Mouse (Mus musculus) right cerebral cortex, adult 18-20 months (tissue): Measurements from ENCODE around the gene Pate4.
"Not testable (repeated sequence)": the region's sequence is repeated elsewhere in the genome, so short reads cannot be mapped to it uniquely, and the experiment has no call there.

ENCODE experiments used
- DNase-seq: peaks from one replicate; pipeline ENCODE4 v3.0.0; 2022; ENCODE audit warnings: mixed read lengths

Pate4 gene

GRCm38 (mm10) chr9:35611841-35612240, at the start of gene Pate4:
Gene Pate4, minus strand, starts transcription at chr9:35611941.
- DNase-seq: no peak

- no peak for DNase-seq
Observed at GRCm38 (mm10) chr9:35648102-35648501, 36.4 kb upstream of the Pate4 start, which contains the start of gene Pate3. Gene Pate3, minus strand, starts transcription at chr9:35648202.

GRCm38 (mm10) chr9:35632981-35633380, 21.2 kb upstream of the Pate4 start:
- no peak for DNase-seq

GRCm38 (mm10) chr9:35616784-35617183, 5.0 kb upstream of the Pate4 start:
- not testable (repeated sequence) for DNase-seq

GRCm38 (mm10) chr9:35614005-35614404, 2.3 kb upstream of the Pate4 start:
- no peak for DNase-seq

- peak; percentile 11 for DNase-seq
Observed at GRCm38 (mm10) chr9:35607647-35608405, 3.9 kb downstream of the Pate4 start.

GRCm38 (mm10) chr9:35592903-35593302, 18.8 kb downstream of the Pate4 start:
- DNase-seq: peak; percentile 17

GRCm38 (mm10) chr9:35587674-35588073, 24.1 kb downstream of the Pate4 start:
- no peak for DNase-seq

- no peak for DNase-seq
Observed at GRCm38 (mm10) chr9:35574416-35574815, 37.3 kb downstream of the Pate4 start.

GRCm38 (mm10) chr9:35570663-35571062, 41.1 kb downstream of the Pate4 start:
- DNase-seq: no peak

GRCm38 (mm10) chr9:35569571-35570534, 41.9 kb downstream of the Pate4 start, which contains the start of the genes Pate2 and Hyls1:
Gene Pate2, plus strand, starts transcription at chr9:35570284.
Gene Hyls1, minus strand, starts transcription at chr9:35570398.
- peak; percentile 95 for DNase-seq

- DNase-seq: no peak
Observed at GRCm38 (mm10) chr9:35567995-35568394, 43.7 kb downstream of the Pate4 start.

GRCm38 (mm10) chr9:35564536-35565240, 47.1 kb downstream of the Pate4 start:
- no peak for DNase-seq

GRCm38 (mm10) chr9:35561583-35561982, 50.2 kb downstream of the Pate4 start:
- no peak for DNase-seq

GRCm38 (mm10) chr9:35561076-35561475, 50.7 kb downstream of the Pate4 start:
- DNase-seq: no peak

- DNase-seq: peak; percentile 90
Observed at GRCm38 (mm10) chr9:35559009-35559890, 52.5 kb downstream of the Pate4 start.

GRCm38 (mm10) chr9:35558257-35559008, 53.3 kb downstream of the Pate4 start, which contains the start of the genes Ddx25 and Pus3:
Gene Ddx25, minus strand, starts transcription at chr9:35558528.
Gene Pus3, plus strand, starts transcription at chr9:35558595.
- peak; percentile 79 for DNase-seq
